Mouse (Mus musculus) erythroblast, embryonic 14.5 days (primary cell): ENCODE data around the gene Hvcn1.

Experiments used
- GATA1 ChIP-seq: IDR thresholded peaks from 2 replicates; pipeline ENCODE4 v1.6.1; 2012; ENCODE audit warnings: low read length, inconsistent platforms, mixed read lengths
- TAL1 ChIP-seq: IDR thresholded peaks from 3 replicates; pipeline ENCODE4 v1.6.1; 2012; ENCODE audit warnings: low read length, inconsistent platforms, mixed read lengths

DNA sequence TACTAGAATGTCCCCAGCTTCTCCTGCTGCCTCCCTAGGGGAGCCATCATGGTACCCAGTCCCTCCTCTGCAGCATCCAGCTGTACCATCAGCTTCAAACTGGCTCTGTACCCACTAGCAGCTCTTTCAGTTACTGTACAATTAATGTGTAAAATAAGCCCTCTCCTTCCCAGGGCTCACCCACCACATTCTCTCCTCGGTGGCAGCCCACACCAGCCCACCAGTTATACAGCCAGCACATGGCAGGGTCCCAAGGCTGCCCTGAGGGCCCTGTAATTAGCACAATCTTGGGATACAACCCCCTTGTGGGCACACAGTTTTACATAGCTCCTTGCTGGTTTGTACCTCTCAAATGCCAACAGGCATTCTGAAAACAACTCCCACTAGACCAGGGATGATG lies 34.4 kb downstream of the Hvcn1 start:
- no peak for TF ChIP-seq TAL1
- no peak for TF ChIP-seq GATA1
